Mouse (Mus musculus): Measurements from ENCODE around the gene Slc22a1. TPM values are rescaled to one million over a fixed set of nuclear protein-coding genes. Genes with fewer than 3 reads are reported as not detected.

The Slc22a1 gene
- not detected for polyA plus RNA-seq (2021)

GRCm38 (mm10) chr17:12675646-12676045 is at the start of gene Slc22a1:
Gene Slc22a1, minus strand, starts transcription at chr17:12675829.
- in situ Hi-C loops (cut with MboI; ENCODE audit: low pct_unique_long_range_greater_than_20kb) = no loop called here
- no peaks in the 10 kb centered on the region for H3K27me3 ChIP-seq
- no peak for TF ChIP-seq CTCF (IDR thresholded peaks at IDR 0.05)
- ATAC-seq = no peak
- no peak for DNase-seq (ENCODE audit: low read depth, low spot score)
- ChIA-PET POLR2A (no interaction called here), CTCF (no interaction called here)

GRCm38 (mm10) chr17:12724767-12725744 is 49.4 kb upstream of the Slc22a1 start:
- in situ Hi-C loops (cut with MboI; ENCODE audit: low pct_unique_long_range_greater_than_20kb) = no loop called here
- no peak for ATAC-seq
- TF ChIP-seq CTCF (IDR thresholded peaks at IDR 0.05) = no peak
- POLR2A ChIA-PET = interaction anchor here (0.8 to 1.0 kb wide), 2 partner anchors 10 to 42 kb away, joined by 3 read pairs; no protein-coding TSS in a partner anchor
- CTCF ChIA-PET = interaction anchor here (0.8 to 1.2 kb wide), 2 partner anchors 13 to 55 kb away, joined by 4 read pairs; no protein-coding TSS in a partner anchor
- no peaks in the 10 kb centered on the region for H3K27me3 ChIP-seq
- no peak for DNase-seq (ENCODE audit: low read depth, low spot score)

- ChIA-PET CTCF (interaction anchor here (0.8 to 1.2 kb wide), 2 partner anchors 14 to 55 kb away, joined by 4 read pairs; no protein-coding TSS in a partner anchor), POLR2A (interaction anchor here (0.8 kb wide), 1 partner anchor 9 kb away, joined by 3 read pairs; no protein-coding TSS in a partner anchor)
- no peak for TF ChIP-seq CTCF (IDR thresholded peaks at IDR 0.05)
- H3K27me3 ChIP-seq = no peaks in the 10 kb centered on the region
- DNase-seq (ENCODE audit: low read depth, low spot score) = peak; percentile 59
- in situ Hi-C loops (cut with MboI; ENCODE audit: low pct_unique_long_range_greater_than_20kb) = no loop called here
- ATAC-seq = peak; percentile 92
Measured at GRCm38 (mm10) chr17:12723986-12724766, 48.5 kb upstream of the Slc22a1 start.

- ChIA-PET POLR2A (no interaction called here), CTCF (no interaction called here)
- no peaks in the 10 kb centered on the region for H3K27me3 ChIP-seq
- in situ Hi-C loops (cut with MboI; ENCODE audit: low pct_unique_long_range_greater_than_20kb) = no loop called here
- no peak for TF ChIP-seq CTCF (IDR thresholded peaks at IDR 0.05)
- ATAC-seq (no peak), DNase-seq (ENCODE audit: low read depth, low spot score) (no peak)
Measured at GRCm38 (mm10) chr17:12722622-12723021, 47.0 kb upstream of the Slc22a1 start.

GRCm38 (mm10) chr17:12721118-12721886 is 45.7 kb upstream of the Slc22a1 start:
- in situ Hi-C loops (cut with MboI; ENCODE audit: low pct_unique_long_range_greater_than_20kb) = no loop called here
- DNase-seq (ENCODE audit: low read depth, low spot score) (no peak), ATAC-seq (no peak)
- ChIA-PET POLR2A (no interaction called here), CTCF (interaction anchor here (1.4 kb wide), 1 partner anchor 50 kb away, joined by 4 read pairs; no protein-coding TSS in a partner anchor)
- no peaks in the 10 kb centered on the region for H3K27me3 ChIP-seq
- TF ChIP-seq CTCF (IDR thresholded peaks at IDR 0.05) = no peak

GRCm38 (mm10) chr17:12718251-12718650 is 42.6 kb upstream of the Slc22a1 start:
- no peaks in the 10 kb centered on the region for H3K27me3 ChIP-seq
- DNase-seq (ENCODE audit: low read depth, low spot score) = no peak
- in situ Hi-C loops (cut with MboI; ENCODE audit: low pct_unique_long_range_greater_than_20kb) = no loop called here
- no peak for ATAC-seq
- TF ChIP-seq CTCF (IDR thresholded peaks at IDR 0.05) = no peak
- ChIA-PET CTCF (no interaction called here), POLR2A (no interaction called here)

- CTCF ChIA-PET = no interaction called here
- DNase-seq (ENCODE audit: low read depth, low spot score) (no peak), ATAC-seq (no peak)
- no peak for TF ChIP-seq CTCF (IDR thresholded peaks at IDR 0.05)
- in situ Hi-C loops (cut with MboI; ENCODE audit: low pct_unique_long_range_greater_than_20kb) = no loop called here
- POLR2A ChIA-PET = no interaction called here
- H3K27me3 ChIP-seq = no peaks in the 10 kb centered on the region
Measured at GRCm38 (mm10) chr17:12717445-12717844, 41.8 kb upstream of the Slc22a1 start.

- in situ Hi-C loops (cut with MboI; ENCODE audit: low pct_unique_long_range_greater_than_20kb) = no loop called here
- POLR2A ChIA-PET = interaction anchor here (0.8 kb wide), 1 partner anchor 9 kb away, joined by 3 read pairs; no protein-coding TSS in a partner anchor
- no peaks in the 10 kb centered on the region for H3K27me3 ChIP-seq
- CTCF ChIA-PET = interaction anchor here (1.3 kb wide), 1 partner anchor 18 kb away, joined by 3 read pairs; no protein-coding TSS in a partner anchor
- ATAC-seq = no peak
- no peak for DNase-seq (ENCODE audit: low read depth, low spot score)
- no peak for TF ChIP-seq CTCF (IDR thresholded peaks at IDR 0.05)
Measured at GRCm38 (mm10) chr17:12715032-12715431, 39.4 kb upstream of the Slc22a1 start.

GRCm38 (mm10) chr17:12714080-12714561 is 38.5 kb upstream of the Slc22a1 start:
- in situ Hi-C loops (cut with MboI; ENCODE audit: low pct_unique_long_range_greater_than_20kb) = no loop called here
- CTCF ChIA-PET = interaction anchor here (0.9 to 1.3 kb wide), 3 partner anchors 8 to 69 kb away, joined by 3 read pairs; no protein-coding TSS in a partner anchor
- no peaks in the 10 kb centered on the region for H3K27me3 ChIP-seq
- POLR2A ChIA-PET = no interaction called here
- TF ChIP-seq CTCF (IDR thresholded peaks at IDR 0.05) = no peak
- ATAC-seq (no peak), DNase-seq (ENCODE audit: low read depth, low spot score) (no peak)

Measured in Patski (cell line).